Mouse (Mus musculus): ENCODE measurements around the gene C2cd5.
"Not testable (repeated sequence)": the region's sequence is repeated elsewhere in the genome, so short reads cannot be mapped to it uniquely, and the experiment has no call there.

C2cd5 gene

DNA sequence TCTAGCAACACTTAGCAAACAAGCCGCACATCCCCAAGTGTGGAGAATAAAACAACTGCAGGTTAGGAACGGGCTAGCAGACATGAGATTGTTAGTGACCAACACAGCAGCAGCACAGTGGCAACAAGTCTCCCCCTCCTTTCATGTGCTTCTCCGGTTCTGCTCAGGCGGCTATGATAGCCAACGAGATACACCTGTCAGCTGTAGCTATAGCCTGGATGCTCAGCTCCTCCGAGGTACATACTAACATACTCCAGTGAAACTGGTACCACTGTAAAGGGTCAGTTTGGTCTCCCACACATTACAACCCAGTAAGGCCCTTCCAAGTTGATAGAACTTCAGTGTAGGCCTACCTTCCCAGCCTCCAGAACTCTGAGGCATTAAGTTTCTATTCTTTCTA is 76.2 kb downstream of the C2cd5 start:
- in situ Hi-C loops (cut with MboI, MseI) = no loop called here

DNA sequence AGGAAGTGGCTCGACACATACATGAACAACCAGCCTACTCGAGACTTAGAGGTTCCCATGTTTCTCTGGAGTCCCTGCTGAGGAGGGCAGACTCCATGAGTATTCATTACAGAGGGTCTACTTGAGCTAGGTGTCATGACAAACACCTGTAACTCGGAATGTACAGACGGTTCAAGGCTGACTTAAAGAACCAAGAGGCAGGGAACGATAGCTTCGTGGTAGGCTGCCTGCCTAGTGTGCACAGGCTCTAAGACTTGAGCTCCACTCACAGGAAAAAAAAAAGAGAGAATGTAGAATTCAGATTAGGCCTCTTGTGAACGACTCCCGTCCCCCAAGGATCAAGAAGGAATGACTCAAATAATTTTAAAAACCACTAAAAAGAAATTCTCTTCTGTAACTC is 78.2 kb downstream of the C2cd5 start:
- in situ Hi-C loops (cut with MboI, MseI) = no loop called here

- in situ Hi-C loops (cut with MboI, MseI) = no loop called here
These were observed 79.3 kb downstream of the C2cd5 start for GRCm38 (mm10) chr6:143020647-143021046.

DNA sequence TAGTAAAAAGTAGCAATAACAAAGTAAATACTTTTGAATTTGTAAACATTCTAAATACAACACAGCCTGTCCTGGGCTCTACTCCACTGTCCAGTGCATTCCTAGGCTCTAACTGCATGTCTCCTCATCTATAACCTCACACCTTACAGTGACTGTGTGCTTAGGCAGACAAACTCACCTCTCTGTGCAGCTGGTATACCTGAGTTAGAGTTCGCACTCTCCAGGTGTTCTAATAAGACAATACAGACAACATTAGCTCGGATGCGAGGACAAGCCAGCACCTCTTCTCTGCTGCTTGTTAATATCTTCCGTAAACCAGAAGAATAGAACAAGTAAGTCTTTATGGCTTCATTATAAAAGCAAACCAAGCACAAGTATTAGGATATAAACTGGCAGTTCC is 79.8 kb downstream of the C2cd5 start:
- in situ Hi-C loops (cut with MboI, MseI) = no loop called here

DNA sequence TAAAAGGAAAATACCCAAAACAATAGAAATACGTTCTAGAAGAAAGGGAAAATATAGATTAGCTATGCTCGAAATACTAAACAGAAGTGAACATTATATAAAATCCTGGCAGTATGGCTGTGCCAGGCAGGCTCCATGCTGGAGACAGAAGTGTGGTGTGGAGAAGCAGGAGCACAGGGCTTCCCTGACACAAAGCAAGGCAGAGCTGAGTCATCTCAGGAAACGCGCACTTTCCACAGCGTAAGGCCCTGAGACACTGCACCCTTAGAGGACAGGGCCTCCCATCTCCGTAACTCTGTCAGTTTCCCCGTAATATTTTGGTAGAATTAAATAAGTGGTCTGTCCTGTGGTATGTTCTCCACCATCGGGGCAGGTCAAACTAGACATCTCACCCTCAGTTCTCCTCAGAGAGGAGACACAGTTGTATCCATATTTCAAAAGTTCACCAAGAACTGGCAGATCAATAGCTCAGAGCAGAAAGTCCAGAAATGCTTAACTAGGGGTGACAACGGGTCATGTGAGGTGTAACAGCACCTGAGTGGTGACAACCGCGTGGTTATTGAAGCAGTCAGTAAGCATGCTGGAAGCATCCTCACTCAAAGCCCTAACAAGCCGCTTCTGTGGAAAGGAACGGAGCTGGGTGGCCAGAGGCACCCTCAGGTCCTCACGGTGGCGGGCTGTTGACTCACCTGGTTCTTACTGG is 87.3 kb downstream of the C2cd5 start:
- in situ Hi-C loops (cut with MboI, MseI) = no loop called here

GRCm38 (mm10) chr6:143008865-143009264 is 91.1 kb downstream of the C2cd5 start:
- in situ Hi-C loops (cut with MboI, MseI) = no loop called here

DNA sequence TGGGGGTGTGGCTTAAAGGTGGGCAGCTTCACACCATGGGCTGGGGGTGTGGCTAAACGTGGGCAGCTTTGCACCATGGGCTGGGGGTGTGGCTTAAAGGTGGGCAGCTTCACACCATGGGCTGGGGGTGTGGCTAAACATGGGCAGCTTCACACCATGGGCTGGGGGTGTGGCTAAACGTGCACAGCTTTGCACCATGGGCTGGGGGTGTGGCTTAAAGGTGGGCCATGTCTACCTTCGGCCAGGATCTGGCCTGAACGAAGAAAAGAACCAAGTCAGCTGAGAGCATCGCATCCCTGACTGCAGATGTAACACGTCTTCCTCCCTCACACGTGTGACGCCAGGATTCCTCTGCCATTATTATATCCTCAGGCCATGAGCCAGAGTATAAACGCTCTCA is 94.7 kb downstream of the C2cd5 start:
- in situ Hi-C loops (cut with MboI, MseI) = not testable (repeated sequence)

GRCm38 (mm10) chr6:143004801-143005200 is 95.1 kb downstream of the C2cd5 start:
- in situ Hi-C loops (cut with MboI, MseI) = no loop called here

- in situ Hi-C loops (cut with MboI, MseI) = no loop called here
These were observed 101.5 kb downstream of the C2cd5 start for GRCm38 (mm10) chr6:142998221-142998999.

DNA sequence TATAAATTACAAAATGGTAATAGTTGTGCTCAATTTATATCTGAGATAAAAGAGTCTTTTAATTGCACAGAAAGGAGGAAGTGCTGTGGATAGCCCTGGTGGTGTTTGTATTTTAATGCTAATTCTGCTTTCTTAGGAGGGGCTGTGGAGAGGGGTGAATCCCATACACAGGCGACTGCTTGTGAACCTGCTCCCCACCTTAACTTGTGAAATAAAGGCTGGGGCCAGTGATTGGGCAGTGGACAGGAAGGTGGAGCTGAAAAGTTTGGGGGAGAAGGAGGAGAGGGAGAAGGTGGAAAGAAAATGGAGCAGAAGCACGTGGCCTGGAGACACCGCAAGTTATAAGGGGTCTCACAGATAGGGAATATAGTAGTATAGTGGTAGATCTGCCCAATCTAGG is 103.1 kb downstream of the C2cd5 start:
- in situ Hi-C loops (cut with MboI, MseI) = no loop called here

DNA sequence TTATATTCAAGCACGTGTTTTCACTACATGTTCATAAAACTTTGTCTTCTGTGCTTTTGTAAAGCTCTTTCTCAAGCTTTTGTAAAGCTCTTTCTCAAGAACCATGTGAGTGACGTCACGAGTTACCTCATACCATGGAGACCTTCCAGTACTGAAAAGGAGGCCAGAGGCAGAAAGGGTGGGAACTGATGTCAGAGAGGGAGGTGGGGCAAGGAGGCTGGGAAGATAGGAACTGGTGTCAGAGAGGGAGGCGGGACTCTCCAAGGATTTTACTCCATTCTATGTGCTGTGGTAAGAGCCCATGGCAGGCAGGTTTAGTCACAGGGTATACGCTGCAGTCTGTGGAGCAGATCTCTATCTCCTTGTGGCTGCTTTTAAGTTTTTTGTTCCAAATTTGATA is 104.4 kb downstream of the C2cd5 start:
- in situ Hi-C loops (cut with MboI, MseI) = no loop called here

DNA sequence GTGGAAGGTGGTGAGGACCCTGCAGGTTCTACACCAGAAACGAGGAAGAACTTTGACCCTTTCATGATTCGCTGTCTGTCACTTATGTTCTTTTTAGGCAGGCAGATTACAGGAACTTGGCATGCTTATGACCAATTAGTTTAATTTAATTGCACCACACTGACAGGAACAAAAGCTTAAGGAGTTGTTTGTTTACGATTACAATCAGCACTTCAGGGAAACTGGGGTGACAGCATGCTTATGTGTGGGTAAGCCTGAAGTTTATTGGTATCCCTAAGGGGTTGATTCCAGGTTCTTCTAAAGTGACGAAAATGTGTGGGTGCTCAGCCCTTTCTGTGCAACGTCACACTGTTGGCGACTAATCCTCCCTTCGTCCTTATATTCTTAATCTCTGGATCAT is 105.1 kb downstream of the C2cd5 start:
- in situ Hi-C loops (cut with MboI, MseI) = no loop called here

GRCm38 (mm10) chr6:142993705-142994698 is 105.9 kb downstream of the C2cd5 start:
- in situ Hi-C loops (cut with MboI, MseI) = no loop called here

DNA sequence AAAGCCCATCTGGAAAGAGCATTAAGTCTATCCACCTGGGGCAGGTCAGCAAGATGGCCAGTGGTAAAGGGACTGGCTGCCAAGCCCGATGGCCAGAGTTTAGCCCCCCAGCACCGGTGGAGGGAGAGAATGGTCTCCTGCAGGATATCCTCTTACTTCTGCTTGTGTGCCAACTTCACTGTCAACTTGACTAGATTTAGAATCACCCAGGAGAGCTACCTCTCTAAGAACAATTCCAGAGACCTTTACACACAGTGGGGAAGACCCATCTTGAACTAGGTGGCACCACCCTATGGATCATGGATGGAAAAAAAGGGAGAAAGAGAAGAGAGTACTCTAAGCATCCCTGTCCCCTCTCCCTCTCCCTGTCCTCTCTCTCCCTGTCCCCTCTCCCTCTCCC is 107.0 kb downstream of the C2cd5 start:
- in situ Hi-C loops (cut with MboI, MseI) = no loop called here

DNA sequence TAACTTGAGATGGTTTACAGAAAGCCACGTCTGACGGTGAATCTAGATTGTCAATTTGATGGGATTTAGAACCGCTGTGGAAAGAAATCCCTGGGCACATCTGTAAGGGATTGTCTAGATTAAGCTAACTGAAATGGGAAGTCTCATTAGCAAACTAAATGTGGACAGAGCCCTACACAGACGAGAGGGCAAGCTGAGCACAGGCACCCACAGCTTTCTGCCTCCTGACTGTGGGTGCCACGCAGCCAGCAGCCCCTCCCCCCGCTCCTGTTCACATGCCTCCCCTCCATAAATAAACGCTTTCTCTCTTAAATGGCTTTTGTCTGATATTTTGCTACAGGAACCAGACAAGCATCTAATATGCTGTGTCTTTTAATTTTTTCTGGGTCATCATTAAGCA is 107.8 kb downstream of the C2cd5 start:
- in situ Hi-C loops (cut with MboI, MseI) = no loop called here

DNA sequence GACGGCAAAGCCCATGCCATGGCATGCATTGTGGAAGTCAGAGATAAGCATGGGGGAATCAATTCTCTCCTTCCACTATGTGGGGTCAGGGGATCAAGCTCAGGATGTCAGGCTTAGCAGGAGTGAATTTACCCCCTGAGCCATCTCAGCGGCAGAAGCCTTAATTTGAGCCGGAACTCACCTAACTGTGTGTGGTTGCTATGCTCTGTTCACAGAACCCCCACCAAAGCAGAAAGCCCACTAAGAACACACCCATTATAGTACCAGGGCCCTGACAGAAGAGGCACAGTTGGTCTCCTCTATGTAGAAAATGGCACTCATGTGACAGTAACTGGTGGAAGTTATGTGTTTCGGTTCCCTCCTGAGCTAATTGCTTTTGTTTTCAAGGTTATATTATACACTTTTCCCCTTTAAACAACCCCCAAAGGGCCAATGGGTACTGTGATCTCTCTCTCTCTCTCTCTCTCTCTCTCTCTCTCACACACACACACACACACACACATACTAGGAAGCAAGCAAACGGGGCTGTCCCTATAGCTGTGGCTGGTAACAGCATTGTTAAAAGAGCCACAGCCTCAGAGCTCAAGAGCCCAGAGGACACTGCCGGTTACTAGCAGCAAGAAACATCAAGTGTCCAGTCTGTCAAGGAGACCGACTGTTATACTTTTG is 108.4 kb downstream of the C2cd5 start:
- in situ Hi-C loops (cut with MboI, MseI) = no loop called here

GRCm38 (mm10) chr6:142990516-142990915 is 109.4 kb downstream of the C2cd5 start:
- in situ Hi-C loops (cut with MboI, MseI) = no loop called here

DNA sequence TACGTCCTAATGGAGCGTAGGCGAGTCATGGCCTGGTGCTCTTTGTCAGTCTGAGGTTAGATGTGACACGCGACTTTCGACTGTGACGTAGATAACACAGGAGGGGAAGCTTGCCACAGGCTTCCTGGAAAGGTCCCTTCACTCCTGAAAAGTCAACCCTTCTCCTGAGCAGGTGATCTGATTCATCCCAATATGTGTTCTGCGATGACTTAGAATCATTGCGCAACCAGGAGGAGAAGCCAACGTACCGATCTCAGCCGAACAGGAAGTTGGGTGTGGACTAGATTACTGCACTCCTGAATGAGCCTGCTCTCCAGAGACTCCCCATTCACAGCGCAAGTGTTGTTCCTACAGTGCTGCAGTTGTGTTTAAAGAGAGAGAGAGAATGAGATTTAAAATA is 110.4 kb downstream of the C2cd5 start:
- in situ Hi-C loops (cut with MboI, MseI) = no loop called here

DNA sequence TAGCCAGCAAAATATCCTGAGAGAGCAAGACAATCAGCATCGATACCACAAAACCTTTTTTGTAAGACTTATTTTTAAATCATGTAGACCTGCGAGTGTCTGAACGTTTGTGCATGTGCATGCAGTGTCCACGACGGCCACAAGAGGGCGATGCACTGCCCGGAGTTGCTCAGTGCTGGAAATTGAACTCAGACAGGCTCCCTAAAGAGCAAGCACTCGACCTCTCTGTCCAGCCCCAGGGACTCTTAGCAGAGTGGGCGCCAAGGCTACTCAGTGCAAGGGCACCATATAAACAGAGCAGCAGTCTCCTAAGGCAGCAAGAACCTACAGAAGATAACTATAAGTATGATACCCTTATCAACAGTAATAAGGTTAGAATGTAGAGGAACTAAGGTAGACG is 111.2 kb downstream of the C2cd5 start:
- in situ Hi-C loops (cut with MboI, MseI) = no loop called here

DNA sequence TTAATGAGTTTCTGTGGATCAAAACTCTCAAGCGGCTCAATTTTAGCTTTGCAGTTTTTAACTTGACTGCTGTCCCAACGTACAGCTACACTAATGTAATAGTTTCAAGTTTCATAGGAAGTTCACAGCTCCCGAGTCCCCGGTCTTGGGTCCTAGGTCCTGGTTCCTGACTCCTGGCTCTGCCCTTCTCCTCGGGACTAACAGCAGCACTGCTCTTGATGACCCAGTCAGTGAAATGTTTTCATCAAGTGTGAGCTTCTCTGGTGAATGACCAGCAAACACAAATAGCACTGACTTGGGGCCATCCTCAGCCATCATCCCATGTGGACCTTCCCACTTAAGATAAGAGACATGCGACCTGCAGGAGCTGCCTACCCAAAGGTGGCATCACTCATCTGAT is 111.7 kb downstream of the C2cd5 start:
- in situ Hi-C loops (cut with MboI, MseI) = no loop called here

- in situ Hi-C loops (cut with MboI, MseI) = no loop called here
These were observed 112.3 kb downstream of the C2cd5 start for GRCm38 (mm10) chr6:142987616-142988015.

DNA sequence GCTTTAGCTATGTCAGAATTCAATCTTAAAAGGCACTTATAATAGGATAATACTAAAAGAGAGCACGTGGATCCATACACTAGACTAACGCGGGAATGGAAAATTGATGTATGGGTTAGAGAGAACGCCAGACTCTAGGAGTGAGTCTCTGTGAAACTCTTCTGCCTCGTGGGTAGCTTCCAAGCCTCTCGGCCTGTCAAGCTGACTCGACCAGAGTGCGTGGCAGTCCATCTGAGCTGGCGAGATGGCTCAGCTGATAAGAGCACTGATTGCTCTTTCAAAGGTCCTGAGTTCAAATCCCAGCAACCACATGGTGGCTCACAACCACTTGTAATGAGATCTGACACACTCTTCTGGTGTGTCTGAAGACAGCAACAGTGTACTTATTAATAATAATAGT is 113.2 kb downstream of the C2cd5 start:
- in situ Hi-C loops (cut with MboI, MseI) = not testable (repeated sequence)
